Mouse (Mus musculus) T-cell, adult 2 months (primary cell): ENCODE measurements around the gene Slc25a19.

Experiments
- DNase-seq: peaks from one replicate; pipeline ENCODE4 v3.0.0; 2022; ENCODE audit warnings: low spot score

Slc25a19 gene

DNA sequence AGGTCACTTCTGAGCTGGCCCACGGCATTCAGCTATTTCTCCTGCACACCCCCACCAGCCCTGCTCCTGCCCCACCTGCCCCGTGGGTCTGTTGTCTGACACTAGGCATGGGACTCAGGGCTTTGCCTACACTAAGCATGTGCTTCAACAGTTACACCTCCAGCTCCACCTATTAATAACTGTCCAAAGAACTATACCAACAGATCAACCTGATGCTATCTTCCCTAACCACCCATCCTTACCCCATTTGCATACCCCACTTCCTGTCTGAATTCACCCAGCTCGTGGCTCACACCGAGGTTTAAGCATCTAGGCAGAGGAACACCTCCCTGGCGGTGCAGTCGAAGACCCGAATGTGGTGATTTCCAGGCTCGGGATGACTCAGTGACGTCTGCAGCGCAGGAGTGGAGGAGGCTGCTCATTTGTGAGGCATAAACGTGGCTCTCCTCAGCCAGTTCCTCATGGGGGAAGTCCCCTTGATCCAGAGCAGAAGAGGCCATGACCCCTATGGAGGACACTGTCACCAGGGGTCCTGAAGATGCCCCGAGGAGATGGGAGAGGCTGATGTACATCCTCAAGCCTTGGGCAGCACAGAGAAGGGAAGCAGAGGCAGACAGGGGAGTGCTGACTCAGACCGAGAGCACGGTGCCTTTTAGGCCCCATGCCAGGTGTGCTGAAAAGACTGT lies 13.0 kb upstream of the Slc25a19 start:
- peak; percentile 87 for DNase-seq

DNA sequence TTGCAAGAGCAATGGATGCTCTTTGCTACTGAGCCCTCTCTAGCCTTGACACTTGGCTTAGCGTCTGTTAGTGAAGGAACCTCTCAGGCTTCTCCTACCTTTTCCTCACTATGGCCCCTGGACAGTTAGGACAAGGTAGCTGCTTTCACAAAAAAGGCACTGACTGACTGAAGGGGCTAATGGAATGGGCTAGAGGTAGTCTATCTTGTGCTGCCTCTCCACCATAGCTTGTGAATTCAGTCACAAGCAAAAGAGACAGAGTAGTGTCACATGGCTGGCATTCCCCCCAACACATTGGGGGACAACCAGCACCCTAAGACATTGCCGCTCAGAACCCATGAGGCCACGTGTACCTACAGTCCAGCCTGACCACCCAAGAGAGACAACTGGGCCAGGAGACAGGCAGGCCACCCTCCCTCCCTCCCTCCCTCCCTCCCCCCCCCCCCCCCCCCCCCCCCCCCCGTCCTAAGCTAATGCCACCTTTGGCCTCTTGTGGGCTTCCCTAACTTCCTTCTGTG lies 12.3 kb upstream of the Slc25a19 start:
- no peak for DNase-seq

DNA sequence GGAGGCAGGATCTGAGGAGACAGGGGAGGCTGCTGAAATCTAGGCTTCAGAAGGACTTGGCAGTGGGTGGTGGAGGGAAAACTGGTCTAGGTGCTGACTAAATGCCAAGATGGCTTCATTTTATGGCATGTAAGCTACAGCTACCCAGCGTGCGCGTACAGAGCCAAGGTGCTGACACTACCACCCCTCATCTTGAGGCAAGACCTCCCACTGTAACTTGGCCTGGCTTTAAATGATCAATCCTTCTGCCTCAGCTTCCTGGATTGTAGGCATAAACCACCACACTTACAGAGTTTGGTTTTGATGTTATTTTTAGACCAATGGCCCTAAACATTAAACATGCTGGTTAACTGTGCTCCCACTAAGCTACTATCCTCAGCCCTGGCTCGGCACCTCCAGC lies 11.4 kb upstream of the Slc25a19 start:
- no peak for DNase-seq

DNA sequence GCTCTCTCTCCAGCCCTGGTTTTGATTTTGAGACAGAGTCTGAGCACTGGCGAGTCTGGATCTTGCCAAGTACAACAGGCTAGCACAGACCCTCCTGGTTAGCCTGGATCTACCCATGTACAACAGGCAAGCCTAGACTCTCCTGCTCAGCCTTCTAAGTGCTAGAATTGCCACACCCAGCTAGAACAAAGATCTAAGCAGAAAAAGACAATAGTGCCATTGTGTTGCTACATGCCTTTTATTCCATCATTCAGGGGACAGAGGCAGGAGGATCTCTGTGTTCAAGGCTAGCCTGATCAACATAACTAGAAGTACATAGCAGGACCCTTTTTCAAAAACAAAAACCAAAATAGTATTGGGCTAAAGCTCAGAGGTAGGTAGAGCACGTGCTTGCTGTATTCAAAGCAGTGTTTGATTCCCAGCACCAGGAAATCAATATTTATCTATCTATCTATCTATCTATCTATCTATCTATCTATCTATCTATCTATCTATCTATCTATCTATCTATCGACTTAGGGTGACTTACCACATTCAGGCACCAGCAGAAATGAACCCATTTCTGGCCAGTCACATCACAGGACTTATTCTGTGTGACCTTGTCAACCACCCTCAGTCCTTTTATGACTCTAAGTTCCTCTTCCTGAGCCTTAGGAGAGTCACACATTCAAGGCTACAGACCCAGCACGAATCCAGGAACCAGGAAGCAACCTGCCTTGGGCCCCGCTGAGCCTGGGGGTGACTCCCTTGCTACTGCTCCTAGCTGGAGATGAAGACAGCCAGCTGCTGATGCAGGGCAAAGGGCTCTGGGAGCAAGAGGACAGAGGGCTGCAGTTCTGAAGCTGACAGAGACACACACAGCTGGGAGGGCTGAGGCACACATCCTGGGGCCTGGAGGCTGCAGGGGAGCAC lies 10.7 kb upstream of the Slc25a19 start:
- no peak for DNase-seq

DNA sequence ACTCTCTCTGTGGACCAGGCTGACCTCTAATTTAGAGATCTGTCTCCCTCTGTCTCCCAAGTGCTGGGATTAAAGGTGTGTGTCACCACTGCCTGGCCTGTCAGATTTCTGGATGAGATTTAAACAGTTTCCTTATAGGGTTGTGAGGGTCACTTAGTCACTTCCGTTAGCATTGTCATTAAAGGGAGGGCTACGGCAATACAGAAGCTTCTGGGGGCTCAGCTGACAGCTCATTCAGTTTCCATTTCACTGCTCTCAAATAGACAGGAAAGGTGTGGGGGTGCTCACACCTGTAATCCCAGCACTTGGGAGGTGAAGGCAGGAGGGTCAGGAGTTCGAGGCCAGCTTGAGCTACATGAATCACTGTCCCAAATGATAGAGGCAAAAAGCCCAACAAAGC lies 8.9 kb upstream of the Slc25a19 start:
- no peak for DNase-seq

DNA sequence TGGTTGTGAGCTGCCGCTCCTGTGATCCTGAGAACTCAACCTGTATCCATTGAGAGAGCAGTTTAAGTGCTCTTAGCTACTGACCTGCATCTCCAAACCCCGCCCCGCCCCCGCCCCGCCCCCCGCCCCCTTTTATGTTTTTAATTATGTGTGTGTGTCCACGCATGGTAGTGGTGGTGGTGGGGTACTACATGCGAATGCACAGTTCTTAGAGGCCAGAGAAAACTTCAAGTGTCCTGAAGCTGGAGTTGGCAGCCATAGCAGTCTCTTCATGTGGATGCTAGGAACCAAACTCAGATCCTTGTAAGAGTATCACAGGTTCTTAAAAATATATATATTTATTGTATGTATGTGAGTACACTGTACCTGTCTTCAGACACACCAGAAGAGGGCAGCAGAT lies 7.4 kb upstream of the Slc25a19 start:
- no peak for DNase-seq

DNA sequence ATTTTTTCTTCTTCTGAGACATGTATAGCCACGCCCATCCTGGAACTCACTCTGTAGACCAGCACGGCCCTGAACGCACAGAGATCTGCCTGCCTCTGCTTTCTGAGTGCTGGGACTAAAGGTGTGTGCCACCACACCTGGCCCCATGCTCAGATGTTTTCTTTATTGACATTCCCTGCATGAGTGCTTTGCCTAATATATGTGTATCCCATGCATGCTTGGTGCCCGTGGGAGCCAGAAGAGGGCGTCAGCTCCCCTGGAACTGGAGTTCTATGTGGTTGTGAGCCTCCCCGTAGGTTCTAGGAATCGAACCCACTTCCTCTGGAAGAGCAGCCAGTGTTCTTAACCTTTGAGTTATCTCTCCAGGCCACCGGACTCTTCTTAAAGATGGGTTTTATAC lies 6.9 kb upstream of the Slc25a19 start:
- no peak for DNase-seq

DNA sequence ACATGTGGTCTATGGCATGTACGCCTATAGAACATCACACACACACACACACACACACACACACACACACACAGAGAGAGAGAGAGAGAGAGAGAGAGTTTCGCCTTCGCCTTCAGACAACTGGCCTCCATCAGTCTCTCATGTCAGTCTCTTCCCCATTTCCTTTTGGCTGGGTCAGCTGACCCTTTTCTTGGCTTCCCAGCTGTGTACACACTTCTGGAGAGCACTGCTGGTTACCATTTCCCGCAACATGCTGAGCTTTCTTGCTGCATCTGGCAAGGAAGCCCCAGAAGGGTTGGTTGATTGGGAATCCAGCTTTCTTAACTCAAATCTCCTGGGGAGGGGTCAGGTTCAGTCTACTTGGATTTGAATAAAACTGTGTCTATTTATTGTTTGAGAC lies 6.0 kb upstream of the Slc25a19 start:
- no peak for DNase-seq

DNA sequence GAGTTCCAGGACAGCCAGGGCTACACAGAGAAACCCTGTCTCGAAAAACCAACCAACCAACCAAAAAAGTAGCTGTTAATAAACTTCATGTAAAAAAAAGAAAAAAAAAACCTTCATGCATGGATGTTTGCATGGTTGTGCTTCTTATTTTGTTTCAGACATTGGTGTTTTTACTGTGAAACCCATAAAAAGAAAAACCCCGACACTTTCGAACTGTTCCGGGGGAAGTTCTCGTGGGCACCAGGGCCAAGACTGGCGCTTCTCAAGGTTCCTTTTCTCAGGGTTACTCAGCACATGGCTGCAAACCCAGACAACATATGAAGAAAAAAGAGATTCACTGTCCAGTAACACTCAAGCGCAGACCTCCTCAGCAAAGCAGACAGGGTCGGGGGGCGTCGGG lies 4.8 kb upstream of the Slc25a19 start:
- DNase-seq: no peak

DNA sequence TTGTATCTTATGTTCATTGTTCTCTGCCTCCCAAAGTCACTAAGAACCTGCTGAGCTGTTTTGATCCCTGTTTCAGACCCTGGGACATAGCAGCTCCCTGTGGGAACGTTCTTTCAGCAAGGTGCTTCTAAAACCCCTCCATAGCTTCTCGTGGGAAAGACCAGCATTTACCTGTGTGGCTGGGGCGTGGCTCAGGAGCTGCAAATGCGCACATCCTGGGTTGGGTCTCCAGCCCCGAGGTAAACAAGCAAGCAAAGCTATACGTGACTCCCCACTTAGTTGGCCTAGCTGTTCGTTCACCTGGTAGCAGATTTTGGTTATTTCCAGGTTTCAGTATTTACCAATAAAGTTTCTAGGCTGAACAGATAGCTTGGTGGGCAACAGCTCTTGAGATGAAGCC lies 4.2 kb upstream of the Slc25a19 start:
- DNase-seq: no peak

DNA sequence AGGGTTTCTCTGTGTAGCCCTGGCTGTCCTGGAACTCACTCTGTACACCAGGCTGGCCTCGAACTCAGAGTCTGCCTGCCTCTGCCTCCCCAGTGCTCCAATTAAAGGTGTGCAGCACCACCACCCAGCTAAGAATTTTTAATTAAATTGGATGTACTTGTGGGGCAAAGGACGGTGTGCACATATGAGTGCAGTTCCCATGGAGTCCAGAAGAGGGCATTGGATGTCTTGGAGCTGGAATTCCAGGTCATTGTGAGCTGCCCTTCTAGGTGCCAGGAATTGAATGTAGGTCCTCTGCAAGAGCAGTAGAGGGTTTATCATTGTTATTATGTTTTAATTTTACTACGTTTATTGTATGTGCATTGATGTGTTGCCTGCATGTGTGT lies 3.4 kb upstream of the Slc25a19 start:
- DNase-seq: no peak

DNA sequence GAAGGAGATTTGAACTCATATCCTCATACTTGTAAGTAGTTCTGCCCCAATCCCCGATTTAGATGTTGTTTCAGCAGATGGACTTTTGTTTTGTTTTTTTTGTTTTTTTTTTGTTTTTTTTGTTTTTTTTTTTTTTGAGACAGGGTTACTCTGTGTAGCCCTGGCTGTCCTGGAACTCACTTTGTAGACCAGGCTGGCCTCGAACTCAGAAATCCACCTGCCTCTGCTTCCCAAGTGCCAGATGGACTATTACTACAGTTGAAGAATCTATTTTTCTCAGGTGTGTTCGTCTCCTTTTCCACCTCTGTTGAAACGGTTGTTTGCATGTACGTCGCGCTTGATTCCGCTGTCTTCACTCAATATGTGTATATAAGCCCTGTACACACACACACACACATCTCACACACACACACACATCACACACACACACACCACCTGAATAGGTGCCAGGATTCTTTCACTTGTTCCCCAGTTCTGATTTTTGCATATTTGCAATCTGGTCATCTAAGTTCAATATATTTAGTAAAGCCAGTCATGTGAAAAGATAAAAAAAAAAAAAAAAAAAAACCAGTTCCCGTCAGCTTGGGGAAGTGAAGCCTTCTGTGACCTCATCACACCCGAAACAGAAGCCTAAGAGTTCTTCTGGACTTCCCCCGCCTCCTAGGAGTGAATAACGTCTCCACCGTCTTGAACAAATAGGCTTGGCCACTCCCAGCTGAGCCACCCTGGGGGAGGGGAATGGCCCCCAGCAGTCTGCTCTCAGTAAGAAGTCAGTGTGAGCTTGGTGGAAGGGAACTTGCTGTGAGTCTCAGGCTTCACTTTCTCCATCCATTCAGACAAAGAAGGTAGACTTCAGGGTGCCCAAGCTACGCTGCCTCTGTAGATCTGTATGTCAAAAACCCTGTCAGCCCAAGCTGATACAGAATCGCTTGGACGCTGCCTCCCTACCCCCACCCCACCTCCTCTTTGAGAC lies 2.7 kb upstream of the Slc25a19 start:
- DNase-seq: peak; percentile 57

DNA sequence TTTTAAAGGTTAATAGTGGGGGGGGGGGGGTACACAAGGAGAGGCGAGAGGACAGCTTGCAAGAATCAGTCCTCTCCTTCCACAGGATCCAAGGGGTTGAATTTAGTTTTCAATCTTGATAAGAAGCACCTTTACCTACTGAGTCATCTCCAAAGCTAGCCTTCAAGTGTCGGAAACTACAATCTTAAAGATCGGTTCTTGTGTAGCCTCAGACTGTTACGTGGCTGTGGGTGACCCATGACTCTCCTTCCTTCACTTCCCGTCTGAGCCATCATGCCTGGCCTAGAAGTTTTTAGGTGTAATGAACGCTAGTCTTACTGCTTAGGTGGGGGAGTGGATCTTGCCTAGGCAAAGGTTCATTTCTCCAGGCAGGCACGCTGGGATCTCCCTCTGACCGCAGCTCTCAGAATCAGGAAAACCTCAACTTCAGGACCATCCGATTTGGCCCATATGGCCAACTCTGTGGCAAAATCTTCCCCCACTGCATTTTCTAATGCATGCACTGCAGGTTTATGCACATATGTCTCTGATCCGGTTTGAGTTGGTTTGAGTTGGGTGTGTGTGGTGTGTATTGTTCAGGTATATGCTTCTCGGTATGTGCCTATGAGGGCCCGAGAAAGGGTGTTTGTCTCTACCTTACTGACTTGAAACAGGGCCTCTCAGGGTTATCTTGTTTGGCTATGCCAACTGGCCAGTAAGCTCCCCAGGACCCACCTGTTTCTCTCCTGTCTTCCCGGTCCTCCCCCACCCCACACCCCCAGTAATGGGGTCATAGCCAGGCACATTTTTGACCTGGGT lies 1.8 kb upstream of the Slc25a19 start:
- no peak for DNase-seq

DNA sequence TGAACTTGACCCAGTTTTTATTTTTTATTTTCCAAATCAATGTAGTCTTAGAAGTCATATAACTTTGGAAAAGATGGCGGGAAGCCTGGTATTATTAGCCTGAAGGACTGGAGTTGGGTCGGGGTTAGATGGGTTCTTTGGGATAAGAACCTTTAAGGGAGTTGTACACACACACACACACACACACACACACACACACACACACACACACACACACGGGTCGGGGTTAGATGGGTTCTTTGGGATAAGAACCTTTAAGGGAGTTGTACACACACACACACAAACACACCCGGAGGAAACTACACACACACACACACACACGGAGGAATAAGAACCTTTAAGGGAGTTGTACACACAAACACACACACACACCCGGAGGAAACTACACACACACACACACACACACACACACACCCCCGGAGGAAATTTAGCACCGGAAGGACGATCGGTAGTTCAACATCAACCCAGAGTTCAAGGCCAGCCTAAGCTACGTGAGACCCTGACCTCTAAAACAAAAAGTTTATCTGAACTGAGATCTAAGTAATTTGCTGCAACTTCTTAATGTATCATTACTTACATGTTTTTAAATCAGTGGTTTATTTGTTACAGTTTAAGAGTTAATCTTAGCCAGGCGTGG lies 488 bp upstream of the Slc25a19 start:
- DNase-seq: no peak

DNA sequence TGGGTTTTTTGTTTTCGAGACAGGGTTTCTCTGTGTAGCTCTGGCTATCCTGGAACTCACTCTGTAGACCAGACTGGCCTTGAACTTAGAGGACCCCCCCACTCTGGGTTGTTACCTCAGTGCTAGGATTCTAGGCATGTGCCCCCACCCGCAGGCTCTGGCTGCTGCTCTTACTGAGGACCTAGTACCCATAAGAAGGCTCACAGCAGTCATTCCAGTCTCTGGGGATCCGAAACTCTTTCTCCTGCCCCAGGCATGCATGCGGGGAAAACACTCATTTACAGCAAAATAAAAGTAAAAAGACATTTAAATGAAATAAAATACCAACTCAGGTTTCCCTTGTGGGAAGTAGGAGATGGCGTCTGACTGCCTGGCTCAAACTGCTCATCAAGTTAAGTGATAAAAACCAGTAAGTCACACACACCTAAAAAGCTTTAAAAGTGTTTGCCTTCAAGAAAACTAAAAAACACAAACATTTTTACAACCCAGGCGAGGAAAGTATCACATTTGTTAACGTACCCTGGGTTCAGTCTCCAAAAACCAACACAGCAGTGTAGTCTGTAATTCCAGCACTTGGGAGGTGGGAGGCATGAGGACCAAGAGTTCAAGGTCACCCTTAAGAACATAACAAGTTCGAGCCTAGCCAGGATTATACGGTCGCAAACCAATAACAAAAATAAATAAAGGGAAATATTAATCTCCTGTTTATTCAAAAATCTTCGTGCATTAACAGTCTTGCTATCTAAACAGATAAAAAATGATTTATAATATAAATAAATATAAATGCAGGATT lies 1.1 kb downstream of the Slc25a19 start:
- DNase-seq: no peak

DNA sequence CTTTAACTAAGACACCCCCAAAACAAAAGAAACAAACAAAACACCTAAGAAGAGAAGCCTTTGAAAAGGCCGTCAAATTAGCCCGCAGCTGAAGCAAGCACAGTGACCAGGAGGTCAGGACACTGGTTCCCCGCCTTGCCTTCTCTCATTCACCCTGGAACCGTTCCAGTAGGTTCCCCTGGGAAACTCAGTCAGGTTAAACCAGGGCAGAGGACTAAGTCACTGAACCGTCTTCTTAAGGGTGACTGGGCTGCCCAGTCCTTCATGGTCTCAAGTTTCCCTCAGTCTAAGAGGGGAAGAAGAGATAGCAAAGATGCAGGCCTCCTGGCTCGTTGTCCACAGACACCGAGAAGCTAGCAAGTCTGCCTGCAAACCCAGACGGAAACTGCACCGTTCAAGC lies 2.2 kb downstream of the Slc25a19 start:
- DNase-seq: no peak

DNA sequence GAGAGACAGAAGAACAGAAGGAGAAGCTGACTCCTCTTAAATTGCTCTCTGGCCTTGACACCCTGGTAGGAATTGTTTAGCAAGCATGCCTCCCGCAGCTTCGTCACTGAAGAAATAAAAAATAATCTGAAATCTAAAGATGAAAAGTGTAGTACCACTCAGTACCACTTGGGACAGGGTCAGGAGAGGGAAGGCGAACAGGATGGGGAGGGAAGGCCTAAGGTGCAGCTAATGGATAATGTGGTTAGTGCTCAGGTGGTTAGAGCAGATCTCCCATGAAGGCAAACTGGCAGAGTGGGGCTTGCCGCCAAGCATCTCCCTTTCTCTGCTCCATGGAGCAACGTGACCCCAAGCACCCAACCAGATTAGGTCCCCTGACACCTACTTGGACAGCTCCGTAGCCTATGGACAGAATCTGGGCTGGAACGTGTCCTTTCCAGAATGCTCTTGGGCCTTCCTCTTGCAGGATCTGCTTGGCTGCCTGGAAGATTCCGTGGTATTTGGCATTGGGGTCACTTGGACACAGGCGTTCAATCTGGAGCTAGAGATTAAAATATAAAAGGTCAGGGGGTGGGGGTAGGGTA lies 4.5 kb downstream of the Slc25a19 start:
- DNase-seq: no peak

DNA sequence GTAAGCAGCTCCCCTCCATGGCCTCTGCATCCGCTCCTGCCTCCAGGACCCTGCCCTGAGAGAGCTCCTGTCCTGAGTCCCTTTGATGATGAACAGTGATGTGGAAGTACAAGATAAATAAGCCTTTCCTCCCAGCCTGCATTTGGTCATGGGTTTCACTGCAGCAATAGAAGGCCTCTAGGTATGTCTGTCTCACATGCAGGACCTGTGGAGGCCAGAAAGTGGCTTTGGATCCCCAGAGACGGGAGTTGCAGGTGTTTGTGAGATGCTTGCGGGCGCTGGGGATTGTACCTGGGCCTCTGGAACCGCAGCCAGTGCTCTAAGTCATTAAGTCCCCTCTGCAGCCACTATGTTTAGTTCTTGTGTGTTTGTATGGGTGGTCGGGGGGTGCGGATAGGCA lies 8.1 kb downstream of the Slc25a19 start:
- DNase-seq: no peak

DNA sequence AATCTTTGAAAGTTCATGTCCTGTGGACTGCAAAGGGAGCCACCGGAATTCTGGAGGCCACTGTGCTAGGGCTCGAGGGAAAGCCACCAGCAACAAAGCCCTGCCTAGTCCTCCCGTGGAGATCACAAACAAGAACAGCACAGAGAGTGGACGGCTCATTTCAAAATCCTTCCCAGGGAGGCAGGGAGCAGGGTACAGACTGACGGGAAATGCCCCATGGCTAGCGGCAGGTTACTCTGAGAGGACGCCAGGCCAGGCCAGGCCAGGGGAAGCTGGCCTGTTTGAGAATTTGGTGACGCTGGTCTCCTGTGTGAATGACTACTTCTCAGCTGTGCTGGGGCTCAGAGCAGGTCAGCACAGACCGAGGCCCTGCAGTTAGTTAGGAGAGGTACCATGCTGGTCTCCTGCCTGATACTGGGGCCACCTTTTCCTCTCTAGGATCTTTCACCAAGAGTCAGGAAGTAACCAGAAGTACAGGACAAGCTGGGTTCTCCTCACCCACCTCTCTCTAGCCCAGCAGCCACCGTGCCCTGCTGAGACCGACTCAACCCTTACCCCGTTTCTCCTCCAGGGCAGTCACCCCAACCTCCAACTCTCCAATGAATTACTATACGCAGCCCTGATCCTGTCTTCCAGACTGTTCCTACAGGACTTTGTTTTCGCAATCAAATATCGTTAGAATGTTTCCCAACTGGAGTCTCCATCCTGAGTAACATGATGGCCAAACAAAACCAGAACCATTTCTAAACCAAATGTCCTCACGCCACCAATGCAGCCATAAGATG lies 9.2 kb downstream of the Slc25a19 start:
- no peak for DNase-seq
